Mouse (Mus musculus) urinary bladder, postnatal 4 days (tissue): ENCODE measurements at regions not wholly inside any gene's neighbourhood (a gene's known extent, or its start where the extent isn't known, plus 50 kb on each side); places are given as distances from the start of the nearest gene placed in this dataset.

ENCODE experiments used
- DNase-seq, 2 experiments: peaks; one replicate each; pipeline ENCODE4 v3.0.0; 2021 to 2022; ENCODE audit warnings: low spot score in 2 of 2

DNA sequence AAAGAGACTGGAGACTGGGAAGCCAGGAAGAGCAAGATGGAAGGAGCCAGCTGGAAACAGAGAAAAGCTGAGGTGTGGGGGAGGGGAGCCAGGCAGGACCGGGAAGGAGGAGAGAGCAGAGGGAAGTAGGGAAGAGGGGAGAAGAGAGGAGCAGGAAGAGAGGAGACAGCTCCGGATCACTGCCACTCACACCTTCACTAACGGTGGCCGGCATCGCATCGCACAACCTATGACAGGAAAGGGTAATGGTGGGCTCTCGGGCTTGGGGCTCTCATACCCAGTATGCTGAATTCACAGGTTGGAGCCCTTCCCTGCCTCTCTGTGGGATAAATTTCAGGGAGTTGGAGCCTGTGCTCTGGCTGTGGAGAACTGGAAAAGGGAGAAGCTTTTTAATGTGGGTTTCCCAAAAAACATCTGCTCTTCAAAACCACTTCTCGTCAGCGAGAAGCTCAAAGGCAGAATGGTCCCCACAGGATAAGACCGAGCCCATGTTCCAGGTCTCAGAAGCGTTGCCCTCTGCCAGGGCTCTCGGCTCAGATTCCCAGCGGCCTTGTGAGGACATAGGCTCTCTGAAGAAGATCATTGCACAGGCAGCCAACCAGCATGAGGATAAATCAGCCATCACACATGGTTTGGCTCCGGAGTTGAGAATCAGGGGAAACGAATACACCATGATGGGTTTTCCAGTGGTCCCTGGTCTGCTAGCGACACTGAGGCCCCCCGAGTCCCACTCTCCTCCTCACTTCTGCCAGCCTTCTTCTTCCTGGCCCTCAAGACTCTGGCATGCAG lies 53.8 kb upstream of the Coro2b start:
- DNase-seq = peak in 1 of 2 experiments; percentile 57

DNA sequence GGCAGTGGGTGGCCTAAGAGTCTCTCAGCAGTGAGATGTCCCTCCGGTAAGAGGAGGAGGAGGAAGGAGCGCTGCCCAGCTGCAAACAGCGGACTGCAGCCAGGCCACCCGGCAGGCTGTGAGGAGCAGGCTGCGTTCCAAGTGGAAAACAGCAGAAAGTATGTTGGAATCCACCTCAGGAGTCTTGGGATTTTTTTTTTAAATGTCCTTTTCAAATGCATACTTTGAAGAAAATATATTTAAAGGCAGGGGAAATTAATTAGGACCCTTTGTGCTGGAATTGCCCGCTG lies 54.3 kb upstream of the Coro2b start:
- DNase-seq = no peak

DNA sequence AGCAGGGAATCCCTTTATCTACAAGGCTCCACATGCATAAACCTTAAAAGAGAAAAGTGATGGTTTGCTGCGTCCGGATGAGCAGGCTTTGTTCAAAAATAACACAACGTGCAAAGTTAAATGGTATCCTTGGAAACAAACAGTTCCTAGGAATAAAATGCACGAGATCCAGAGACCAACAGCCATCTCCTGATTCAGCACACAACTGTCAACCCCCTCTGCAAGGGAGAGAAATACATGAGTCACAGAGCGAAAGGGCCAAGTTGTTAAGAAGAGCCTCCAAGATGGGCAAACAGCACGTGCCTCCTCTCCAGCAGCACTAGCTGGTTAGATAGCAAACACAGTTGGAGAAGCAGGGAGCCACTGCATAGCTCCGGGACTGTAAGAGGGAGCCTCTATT lies 61.2 kb upstream of the Coro2b start:
- DNase-seq = peak; percentile 7 to 34

DNA sequence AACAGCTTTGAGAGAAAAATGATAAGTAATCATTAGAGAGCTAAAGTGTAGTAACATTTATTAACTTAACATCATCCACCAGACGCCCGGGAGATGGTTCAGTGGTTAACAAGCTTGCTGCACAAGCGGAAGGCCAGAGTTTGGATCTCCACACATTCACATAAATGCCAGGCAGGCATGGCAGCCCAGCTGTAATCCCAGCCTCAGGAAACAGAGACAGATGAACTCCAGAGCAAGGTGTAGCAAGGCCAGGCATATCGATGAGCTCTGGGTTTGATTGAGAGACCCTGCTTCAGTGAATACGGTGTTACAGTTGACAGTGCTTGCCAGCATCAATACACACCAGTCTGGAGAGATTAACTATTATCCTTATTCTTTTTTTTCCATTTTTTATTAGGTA lies 62.1 kb upstream of the Coro2b start:
- DNase-seq = peak in 1 of 2 experiments; percentile 14

DNA sequence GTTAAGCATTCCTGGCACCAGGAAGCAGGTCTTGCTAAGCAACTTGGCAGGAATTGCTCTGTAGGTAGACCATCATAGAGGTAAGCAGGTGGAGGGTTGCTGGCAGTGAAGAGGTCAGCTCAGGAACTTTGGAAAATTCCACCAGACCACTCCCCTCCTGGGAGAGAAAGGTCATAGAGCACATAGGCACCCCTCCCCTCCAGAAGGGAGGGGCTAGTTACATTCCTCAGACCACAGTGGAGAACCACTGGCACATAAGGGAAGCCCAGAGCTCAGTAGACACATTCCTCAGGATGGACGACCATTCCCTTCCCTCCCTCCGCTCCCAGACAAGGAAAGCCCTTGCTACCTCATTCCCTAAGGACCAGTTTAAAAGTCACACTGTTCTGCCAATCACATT lies 67.1 kb upstream of the Itga11 start:
- DNase-seq = no peak

DNA sequence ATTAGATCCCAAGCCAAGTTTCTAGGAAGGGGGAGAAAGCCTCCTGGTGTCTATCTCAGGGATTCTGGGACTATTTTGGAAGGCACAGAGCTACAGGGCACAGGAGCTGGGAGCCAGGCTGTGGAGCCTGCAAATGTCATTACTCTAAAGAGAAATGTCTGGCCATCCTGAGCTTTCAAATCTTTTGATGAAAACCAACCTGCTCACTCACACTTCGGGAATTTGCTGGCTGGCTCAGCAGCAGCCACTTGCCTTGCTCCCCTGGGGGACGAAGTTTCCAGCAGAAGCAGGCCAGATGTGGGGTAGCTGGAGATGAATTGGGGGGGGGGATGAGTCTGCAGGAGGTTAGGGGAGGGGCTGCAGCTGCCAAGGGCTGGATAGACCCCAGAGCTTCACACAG lies 66.2 kb upstream of the Itga11 start:
- DNase-seq = no peak

DNA sequence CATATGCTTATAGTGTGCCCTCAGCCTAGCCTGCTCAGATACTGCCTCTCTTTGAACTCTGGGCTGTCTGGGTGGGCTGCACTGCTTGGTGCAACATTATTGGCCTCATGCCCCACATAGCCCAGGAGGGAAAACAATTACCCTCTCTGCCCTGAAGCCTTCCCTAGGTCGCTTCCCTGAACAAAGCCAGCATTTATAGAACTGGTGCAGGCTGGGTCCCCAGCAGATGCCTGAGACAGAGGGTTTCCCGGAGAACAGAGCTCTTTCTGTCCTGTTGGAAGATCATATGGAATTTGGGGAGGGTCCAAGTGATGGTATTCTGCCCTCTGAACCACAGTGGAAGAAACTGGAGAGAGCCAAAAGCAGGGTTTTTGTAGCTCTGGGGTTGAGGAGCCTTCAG lies 64.6 kb upstream of the Itga11 start:
- DNase-seq = no peak

DNA sequence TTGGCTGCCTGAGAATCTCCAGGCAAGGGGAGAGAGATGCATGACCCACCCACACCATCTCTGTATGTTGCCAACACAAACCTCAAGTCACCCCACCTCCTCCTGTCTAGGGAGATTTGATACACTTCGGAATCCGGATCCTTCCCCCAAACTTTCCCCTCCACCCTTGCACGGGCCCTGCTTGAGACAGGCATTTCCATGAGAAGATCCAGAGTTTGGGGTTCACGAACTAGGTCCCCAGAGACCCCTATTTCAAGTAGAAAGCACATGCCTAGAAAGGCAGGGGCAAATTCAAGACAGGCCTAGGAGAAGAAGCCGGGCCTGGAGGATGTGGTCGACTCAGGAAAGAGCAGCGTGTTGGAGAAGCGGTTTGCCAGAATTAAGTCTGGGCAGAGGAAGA lies 63.8 kb upstream of the Itga11 start:
- no peak for DNase-seq

DNA sequence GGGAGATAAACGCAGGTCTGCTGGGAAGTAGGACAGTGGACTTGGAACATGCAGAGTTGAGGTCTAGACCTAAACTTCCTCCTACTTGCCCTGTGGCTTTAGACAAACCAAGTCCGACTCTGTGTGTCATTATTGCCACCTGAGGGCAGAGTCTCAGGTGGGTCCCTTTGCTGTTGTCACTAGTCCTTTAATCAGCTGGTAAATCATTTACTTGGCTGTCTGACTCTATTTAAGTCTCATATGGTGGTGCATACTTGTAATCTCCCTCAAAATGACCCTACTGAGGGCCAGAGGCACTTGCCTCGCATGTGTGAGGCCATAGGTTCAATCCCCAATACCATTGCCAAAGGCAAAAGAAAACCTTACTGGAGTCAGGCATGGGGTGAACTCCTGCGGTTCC lies 62.7 kb upstream of the Itga11 start:
- peak in 1 of 2 experiments; percentile 38 for DNase-seq

DNA sequence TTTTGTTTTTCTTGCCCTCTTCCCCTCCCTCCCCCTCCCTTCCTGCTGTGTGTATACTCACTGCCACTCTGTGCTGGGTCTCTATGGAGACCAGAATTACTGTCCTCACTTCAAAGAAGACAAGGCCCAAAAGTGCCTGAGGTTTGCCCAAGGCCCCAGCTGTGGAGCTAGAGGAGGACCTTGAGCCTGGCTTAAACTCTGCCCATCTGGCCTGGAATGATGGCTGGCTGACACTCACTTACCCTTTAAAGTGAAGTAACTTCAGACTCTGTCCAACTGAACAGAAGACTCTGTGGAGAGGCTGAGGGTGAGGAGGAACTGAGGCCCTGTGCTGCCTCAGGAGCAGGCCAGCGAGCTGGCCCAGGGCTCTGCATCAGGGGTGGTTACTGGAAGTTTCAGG lies 61.8 kb upstream of the Itga11 start:
- peak in 1 of 2 experiments; percentile 48 for DNase-seq

DNA sequence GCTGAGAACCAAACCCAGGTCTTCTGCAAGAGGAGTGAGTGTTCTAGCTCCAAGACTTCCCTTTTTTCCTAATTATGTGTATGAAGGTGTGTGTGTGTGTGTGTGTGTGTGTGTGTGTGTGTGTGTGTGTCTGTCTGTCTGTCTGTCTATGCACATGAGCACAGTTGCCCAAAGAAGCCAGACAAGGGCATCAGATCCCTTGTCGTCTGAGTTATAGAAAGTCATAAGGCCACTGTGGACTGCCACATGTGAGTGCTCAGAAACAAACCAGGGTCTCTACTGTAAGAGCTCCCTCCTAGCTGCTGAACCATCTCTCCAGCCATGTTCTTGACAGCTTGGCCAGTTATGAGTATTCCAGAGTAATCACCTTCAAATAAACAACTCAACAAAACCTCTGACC lies 58.6 kb upstream of the Itga11 start:
- no peak for DNase-seq

DNA sequence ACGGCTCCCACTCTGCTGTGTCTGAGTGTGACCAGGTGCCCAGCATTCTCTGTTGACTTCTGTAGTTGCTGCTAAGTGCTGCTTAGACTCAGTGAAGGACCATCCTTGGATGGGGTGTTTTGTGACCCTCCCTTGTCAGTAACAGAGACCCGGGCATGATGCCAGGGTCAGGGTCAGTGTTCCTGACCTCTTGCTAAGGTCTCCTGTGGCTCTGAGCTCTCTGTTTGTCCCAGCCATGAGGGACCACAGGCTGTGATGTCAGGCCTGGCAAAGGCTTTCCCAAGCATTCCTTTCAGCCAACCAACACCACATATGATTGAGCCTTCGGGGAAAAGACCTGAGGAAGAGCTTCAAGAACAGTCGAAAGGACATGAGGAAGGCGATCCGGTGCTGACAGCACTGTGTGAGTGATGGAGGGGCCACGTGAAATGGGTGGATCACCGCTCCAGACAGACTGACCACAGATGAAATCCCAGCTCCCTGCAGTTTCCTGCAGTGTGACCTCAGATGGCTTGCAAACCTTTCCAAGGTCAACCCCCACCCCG lies 56.7 kb upstream of the Itga11 start:
- DNase-seq = peak in 1 of 2 experiments; percentile 45

DNA sequence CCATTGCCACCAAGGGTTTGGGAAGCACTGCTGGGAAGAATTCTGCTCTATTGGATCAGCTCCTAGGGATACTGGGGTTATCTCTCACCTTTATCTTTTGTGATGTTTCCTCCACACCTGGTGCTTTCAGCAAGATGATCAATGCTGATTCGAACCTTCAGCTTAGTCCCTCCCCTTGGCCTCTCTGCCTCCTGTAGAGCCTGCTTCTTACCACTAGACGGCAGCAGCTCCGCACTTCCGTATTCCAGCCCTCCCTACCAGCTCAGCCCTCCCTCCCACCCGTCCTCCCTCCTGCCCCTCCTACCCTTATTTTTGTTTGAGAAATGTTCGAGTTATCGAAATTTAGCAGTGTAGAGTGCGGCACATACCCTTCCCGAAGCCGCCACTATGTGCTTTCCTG lies 55.5 kb upstream of the Itga11 start:
- peak in 1 of 2 experiments; percentile 45 for DNase-seq

DNA sequence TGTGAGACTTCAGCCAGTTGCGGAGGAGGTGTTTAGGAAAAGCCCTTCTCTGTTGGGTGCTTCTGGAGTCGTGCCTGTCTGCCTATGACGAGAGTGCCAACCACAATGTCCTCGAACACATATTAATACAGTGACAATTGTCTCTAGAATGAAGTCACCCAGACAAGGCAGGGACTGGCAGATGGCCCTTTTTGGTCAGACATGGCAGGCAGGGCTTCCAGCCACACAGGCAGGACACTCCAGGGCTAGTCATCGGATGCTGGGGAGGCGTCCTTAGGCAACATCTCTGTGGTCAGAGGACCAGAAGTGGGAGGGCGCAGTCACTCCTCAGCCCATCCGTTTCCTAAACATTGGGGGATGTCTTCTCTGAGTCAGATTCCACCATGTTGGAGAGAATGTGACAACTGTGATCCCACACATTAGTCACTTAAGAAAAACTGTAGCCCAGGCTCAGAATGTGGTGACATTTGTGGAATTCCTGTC lies 53.0 kb upstream of the Itga11 start:
- DNase-seq = no peak

DNA sequence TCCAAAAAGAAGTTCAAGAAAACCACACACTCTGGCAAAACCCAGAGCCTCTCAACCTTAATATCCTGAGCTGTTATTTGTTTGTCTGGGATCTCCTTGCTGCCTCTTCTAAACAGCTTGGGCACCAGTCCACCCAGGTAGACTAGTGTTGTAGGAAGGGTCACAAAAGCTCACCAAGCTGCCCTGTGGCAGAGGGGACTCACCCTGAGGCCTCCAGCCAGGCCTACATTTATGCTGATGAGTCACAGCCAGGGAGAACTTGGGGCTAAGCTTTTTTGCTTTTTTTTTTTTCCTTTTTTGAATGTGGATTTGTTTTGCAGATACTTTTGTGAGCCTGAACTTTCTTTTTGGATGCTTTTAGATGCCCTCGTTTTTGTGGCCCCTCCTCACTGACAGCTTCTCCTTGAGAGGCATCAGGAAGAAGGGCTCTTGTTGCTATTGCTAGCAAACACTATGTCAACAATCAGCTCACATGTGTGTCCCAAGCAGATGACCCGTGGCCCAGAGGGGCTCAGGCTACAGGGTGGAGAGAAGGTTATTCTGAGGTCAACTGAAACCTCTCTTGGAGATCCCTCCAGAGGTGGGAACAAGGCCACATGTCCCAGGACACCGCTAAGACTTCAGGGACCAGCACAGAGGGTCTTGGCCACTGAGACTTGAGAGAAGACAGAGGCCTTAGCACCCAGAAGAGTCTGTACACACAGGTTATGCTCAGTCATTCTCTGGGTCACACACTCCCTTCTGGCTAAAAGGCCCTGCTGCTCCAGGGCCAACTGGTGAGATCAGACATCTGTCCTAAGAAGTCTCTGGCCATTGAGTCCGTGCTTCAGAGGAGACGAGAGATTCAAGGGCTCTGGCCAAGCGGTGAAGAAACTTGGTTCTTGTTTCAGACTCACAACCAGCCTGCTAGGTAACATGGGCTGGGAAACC lies 50.3 kb upstream of the Itga11 start:
- no peak for DNase-seq
